In the genomic region with DNA sequence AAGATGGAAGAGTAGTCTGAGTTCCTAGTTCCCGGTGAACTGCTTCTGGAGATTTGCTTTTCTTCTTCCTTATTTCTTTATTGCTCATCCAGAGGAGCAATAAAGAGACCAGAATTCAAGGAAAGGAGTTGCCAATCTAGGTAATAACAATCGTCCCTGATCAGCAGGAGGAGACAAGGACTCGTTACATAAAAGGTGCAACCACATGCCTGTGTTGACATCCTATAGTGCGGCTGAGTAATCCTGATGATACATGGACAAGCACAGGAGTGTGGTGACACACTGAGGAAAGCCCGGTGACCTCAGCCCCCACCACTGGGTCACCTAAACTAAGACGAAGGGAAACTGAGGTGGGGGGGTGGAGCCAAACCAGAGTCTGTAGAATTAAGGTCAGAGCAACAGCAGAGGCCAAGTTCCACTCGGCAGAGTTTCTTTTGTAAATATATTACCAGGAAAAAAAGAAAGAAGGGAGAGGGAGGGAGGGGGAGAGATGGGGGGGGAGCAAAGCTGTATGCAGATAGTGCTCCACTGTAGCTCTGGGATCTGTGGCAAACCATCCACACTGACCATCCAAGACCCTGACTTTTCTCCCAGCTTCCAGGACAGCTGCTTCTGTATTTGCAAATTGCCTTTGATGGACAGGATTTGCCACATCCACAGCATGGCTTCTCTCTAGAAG, we compare ENCODE assay signal across 25 mouse cellular contexts.
"Had no signal": no experiment of that assay in that cellular context is flagged by ENCODE, and none has a peak within 500 bp of the region (broad histone marks: within the 10 kb centered on the region; RNA-seq: fewer than 3 reads in every experiment).

No protein-coding gene starts in this region.

- H3K27ac ChIP-seq: gastrocnemius, adult 2 months; heart, embryonic 10.5 days; hindbrain, embryonic 10.5 days; hindbrain, embryonic 12.5 days; hindbrain, embryonic 14.5 days; kidney, embryonic 15.5 days; kidney, postnatal 0 days; limb, embryonic 13.5 days; limb, embryonic 15.5 days; liver, embryonic 12.5 days had no signal

- H3K36me3 ChIP-seq: heart, embryonic 10.5 days; heart, embryonic 12.5 days; hindbrain, embryonic 10.5 days; hindbrain, embryonic 12.5 days; kidney, embryonic 15.5 days; limb, embryonic 13.5 days; limb, embryonic 15.5 days; liver, embryonic 12.5 days had no signal

- H3K4me1 ChIP-seq: heart, embryonic 10.5 days; heart, embryonic 12.5 days; hindbrain, embryonic 10.5 days; hindbrain, embryonic 12.5 days; kidney, embryonic 15.5 days; liver, embryonic 12.5 days had no signal

- DNase-seq: gastrocnemius, adult 2 months; gastrocnemius, postnatal 10 days; gastrocnemius, postnatal 25 days; heart, adult 18-20 months; heart, postnatal 10 days; heart, postnatal 4 days; kidney, adult 18-20 months; kidney, adult 8-10 months; kidney, postnatal 25 days; kidney, postnatal 4 days; layer of hippocampus, adult 9-11 months; layer of hippocampus, postnatal 36 days; left cerebral cortex, postnatal 4 days had no signal

- H3K27me3 ChIP-seq: heart, embryonic 12.5 days; hindbrain, embryonic 12.5 days; kidney, embryonic 15.5 days; limb, embryonic 13.5 days; limb, embryonic 15.5 days; liver, embryonic 12.5 days had no signal

- H3K9ac ChIP-seq: heart, embryonic 12.5 days; hindbrain, embryonic 12.5 days; hindbrain, embryonic 14.5 days; kidney, embryonic 15.5 days; limb, embryonic 13.5 days; limb, embryonic 15.5 days; liver, embryonic 12.5 days had no signal

- ATAC-seq: hindbrain, embryonic 16.5 days; inflammation-experienced regulatory T-cells, adult 6 months; liver, embryonic 12.5 days had no signal

- H3K4me3 ChIP-seq: gastrocnemius, adult 2 months; heart, embryonic 10.5 days; heart, embryonic 12.5 days; hindbrain, embryonic 10.5 days; hindbrain, embryonic 12.5 days; kidney, embryonic 15.5 days; limb, embryonic 13.5 days; limb, embryonic 15.5 days; liver, embryonic 12.5 days had no signal

- H3K9me3 ChIP-seq: heart, embryonic 10.5 days; heart, embryonic 12.5 days; hindbrain, embryonic 10.5 days; hindbrain, embryonic 12.5 days; kidney, embryonic 15.5 days; limb, embryonic 15.5 days; liver, embryonic 12.5 days had no signal

- H3K4me2 ChIP-seq: heart, embryonic 12.5 days; hindbrain, embryonic 12.5 days; hindbrain, embryonic 14.5 days; kidney, embryonic 15.5 days; limb, embryonic 13.5 days; limb, embryonic 15.5 days; liver, embryonic 12.5 days had no signal
